Mouse (Mus musculus) MEL (cell line): ENCODE data around the gene Tcl1. TPM values are rescaled to one million over a fixed set of nuclear protein-coding genes. Genes with fewer than 3 reads are reported as not detected.

Source experiments
- DNase-seq: peaks from one replicate; pipeline ENCODE4 v3.0.0; 2011; ENCODE audit warnings: low read depth, low spot score
- H3K27ac ChIP-seq: 2 replicates; pipeline ENCODE4 v1.5.1; 2012; ENCODE audit warnings: low read depth, mild to moderate bottlenecking, control low read depth, low read length, moderate library complexity; ENCODE audit not compliant: control insufficient read depth
- H3K27me3 ChIP-seq, 2 experiments: fragments of 150-350 bp in 1 of 2; sonication (generic) in 1 of 2; 2 replicates each; pipeline ENCODE4 v1.6.1; 2012; ENCODE audit warnings: low read length in 2 of 2, mild to moderate bottlenecking in 2 of 2, improper control_type of control experiment in 1 of 2, moderate library complexity in 1 of 2; ENCODE audit not compliant: insufficient read depth in 2 of 2, control insufficient read depth in 1 of 2
- H3K36me3 ChIP-seq, 2 experiments: 2 replicates each; pipeline ENCODE4 v1.6.1; 2012 to 2014; ENCODE audit warnings: low read length in 2 of 2, improper control_type of control experiment in 1 of 2, inconsistent platforms in 1 of 2, mild to moderate bottlenecking in 1 of 2; ENCODE audit not compliant: insufficient read depth in 2 of 2, control insufficient read depth in 1 of 2
- H3K4me1 ChIP-seq, 2 experiments: fragments of 150-350 bp in 1 of 2; sonication (generic) in 1 of 2; 2 replicates each; pipeline ENCODE4 v1.6.1; 2012; ENCODE audit warnings: low read length in 2 of 2, improper control_type of control experiment in 1 of 2, mild to moderate bottlenecking in 1 of 2; ENCODE audit not compliant: insufficient read depth in 2 of 2, control insufficient read depth in 1 of 2
- H3K4me3 ChIP-seq, 2 experiments: fragments of 150-350 bp in 1 of 2; sonication (generic) in 1 of 2; 2 replicates each; pipeline ENCODE4 v1.5.1; 2012; ENCODE audit warnings: low read depth in 2 of 2, low read length in 2 of 2, mild to moderate bottlenecking in 2 of 2, moderate library complexity in 2 of 2, control low read depth in 1 of 2, improper control_type of control experiment in 1 of 2; ENCODE audit not compliant: control insufficient read depth in 1 of 2, insufficient read depth in 1 of 2
- H3K79me2 ChIP-seq: 2 replicates; pipeline ENCODE4 v1.6.1; 2012; ENCODE audit warnings: mild to moderate bottlenecking, low read length, moderate library complexity; ENCODE audit not compliant: control insufficient read depth, poor library complexity, insufficient read depth
- H3K9ac ChIP-seq: 2 replicates; pipeline ENCODE4 v1.6.1; 2012; ENCODE audit warnings: low read depth, mild to moderate bottlenecking, control low read depth, low read length, moderate library complexity; ENCODE audit not compliant: control insufficient read depth, poor library complexity, severe bottlenecking
- H3K9me3 ChIP-seq: fragments of 150-350 bp; sonication (generic); replicated peaks from 2 replicates; pipeline ENCODE4 v1.6.1; 2012; ENCODE audit warnings: mild to moderate bottlenecking, low read length, improper control_type of control experiment, moderate library complexity; ENCODE audit not compliant: insufficient read depth
- E2F4 ChIP-seq: IDR thresholded peaks from 2 replicates; pipeline ENCODE4 v1.6.1; 2011; ENCODE audit warnings: low read depth, low read length, improper control_type of control experiment, borderline replicate concordance
- EP300 ChIP-seq, 2 experiments: IDR thresholded peaks; 2 replicates each; pipeline ENCODE4 v1.6.1; 2011; ENCODE audit warnings: improper control_type of control experiment in 2 of 2, low read length in 2 of 2, low read depth in 1 of 2, mild to moderate bottlenecking in 1 of 2
- ETS1 ChIP-seq: IDR thresholded peaks from 2 replicates; pipeline ENCODE4 v1.6.1; 2012; ENCODE audit warnings: low read depth, mild to moderate bottlenecking, inconsistent platforms, low read length, improper control_type of control experiment, moderate library complexity
- GABPA ChIP-seq: IDR thresholded peaks from 2 replicates; pipeline ENCODE4 v1.6.1; 2012; ENCODE audit warnings: low read depth, mild to moderate bottlenecking, inconsistent platforms, low read length, improper control_type of control experiment, moderate library complexity
- GATA1 ChIP-seq: IDR thresholded peaks from 2 replicates; pipeline ENCODE4 v1.6.1; 2011; ENCODE audit warnings: low read depth, low read length, improper control_type of control experiment
- HCFC1 ChIP-seq: IDR thresholded peaks from 2 replicates; pipeline ENCODE4 v1.6.1; 2012; ENCODE audit warnings: low read depth, mild to moderate bottlenecking, inconsistent platforms, low read length, improper control_type of control experiment, moderate library complexity
- JUND ChIP-seq: IDR thresholded peaks from 2 replicates; pipeline ENCODE4 v1.6.1; 2011; ENCODE audit warnings: low read depth, mild to moderate bottlenecking, improper control_type of control experiment, low read length
- KAT2A ChIP-seq: conservative IDR thresholded peaks from 2 replicates; pipeline ENCODE4 v1.6.1; 2012; ENCODE audit warnings: low read depth, low read length, improper control_type of control experiment, inconsistent platforms
- MAFK ChIP-seq: IDR thresholded peaks from 2 replicates; pipeline ENCODE4 v1.6.1; 2011; ENCODE audit warnings: low read depth, mild to moderate bottlenecking, low read length, improper control_type of control experiment, borderline replicate concordance
- MAX ChIP-seq: IDR thresholded peaks from 2 replicates; pipeline ENCODE4 v1.6.1; 2011; ENCODE audit warnings: low read length, improper control_type of control experiment
- MAZ ChIP-seq: IDR thresholded peaks from 2 replicates; pipeline ENCODE4 v1.6.1; 2012; ENCODE audit warnings: low read depth, mild to moderate bottlenecking, inconsistent platforms, low read length, improper control_type of control experiment
- MEF2A ChIP-seq: IDR thresholded peaks from 2 replicates; pipeline ENCODE4 v1.6.1; 2014; ENCODE audit warnings: low read depth, mild to moderate bottlenecking, inconsistent platforms, low read length, improper control_type of control experiment; ENCODE audit not compliant: poor library complexity, insufficient replicate concordance, severe bottlenecking; ENCODE audit errors: extremely low read depth
- MXI1 ChIP-seq: IDR thresholded peaks from 2 replicates; pipeline ENCODE4 v1.6.1; 2011; ENCODE audit warnings: mild to moderate bottlenecking, low read depth, low read length, improper control_type of control experiment
- MYC ChIP-seq: IDR thresholded peaks from 2 replicates; pipeline ENCODE4 v1.6.1; 2011; ENCODE audit warnings: low read depth, mild to moderate bottlenecking, low read length, improper control_type of control experiment, moderate library complexity
- NELFE ChIP-seq: IDR thresholded peaks from 2 replicates; pipeline ENCODE4 v1.6.1; 2011; ENCODE audit warnings: low read depth, low read length, improper control_type of control experiment
- NRF1 ChIP-seq: IDR thresholded peaks from 2 replicates; pipeline ENCODE4 v1.6.1; 2014; ENCODE audit warnings: low read depth, mild to moderate bottlenecking, inconsistent platforms, low read length, improper control_type of control experiment, moderate library complexity; ENCODE audit not compliant: poor library complexity, insufficient read depth, severe bottlenecking
- POLR2AphosphoS2 ChIP-seq: IDR thresholded peaks from 2 replicates; pipeline ENCODE4 v1.6.1; 2011; ENCODE audit warnings: low read length, improper control_type of control experiment
- RAD21 ChIP-seq: IDR thresholded peaks from 2 replicates; pipeline ENCODE4 v1.6.1; 2011; ENCODE audit warnings: mild to moderate bottlenecking, low read depth, low read length, improper control_type of control experiment
- RCOR1 ChIP-seq: IDR thresholded peaks from 2 replicates; pipeline ENCODE4 v1.6.1; 2012; ENCODE audit warnings: low read depth, mild to moderate bottlenecking, inconsistent platforms, low read length, improper control_type of control experiment
- SIN3A ChIP-seq: IDR thresholded peaks from 2 replicates; pipeline ENCODE4 v1.6.1; 2012; ENCODE audit warnings: low read length, improper control_type of control experiment, inconsistent platforms
- SMC3 ChIP-seq: IDR thresholded peaks from 2 replicates; pipeline ENCODE4 v1.6.1; 2011; ENCODE audit warnings: low read depth, low read length, improper control_type of control experiment
- TAL1 ChIP-seq: IDR thresholded peaks from 2 replicates; pipeline ENCODE4 v1.6.1; 2012; ENCODE audit warnings: mild to moderate bottlenecking, inconsistent platforms, low read length, moderate library complexity, mixed read lengths
- TBP ChIP-seq: IDR thresholded peaks from 2 replicates; pipeline ENCODE4 v1.8.0; 2011; ENCODE audit warnings: low read depth, low read length, improper control_type of control experiment
- TCF12 ChIP-seq: IDR thresholded peaks from 2 replicates; pipeline ENCODE4 v1.6.1; 2014; ENCODE audit warnings: low read depth, mild to moderate bottlenecking, inconsistent platforms, low read length, improper control_type of control experiment, moderate library complexity
- UBTF ChIP-seq: IDR thresholded peaks from 2 replicates; pipeline ENCODE4 v1.6.1; 2012; ENCODE audit warnings: low read depth, mild to moderate bottlenecking, inconsistent platforms, low read length, improper control_type of control experiment, moderate library complexity, borderline replicate concordance; ENCODE audit not compliant: insufficient read depth
- polyA plus RNA-seq, 2 experiments: library from polyadenylated mRNA; stranded (reverse) in 1 of 2; unstranded in 1 of 2; fragments of >175 nt in 1 of 2; fragments of >200 nt in 1 of 2; gene quantifications; 2 replicates each; pipeline versions ENCODE4 v1.2.1 to v1.2.4; 2012; ENCODE audit warnings: low replicate concordance in 2 of 2, low read depth in 1 of 2; ENCODE audit not compliant: insufficient read length in 2 of 2, insufficient read depth in 1 of 2, missing spikeins in 1 of 2
- total RNA-seq: library from RNA; depleted of rRNA; stranded (reverse); fragments of 300-350 nt; gene quantifications from 2 replicates; pipeline ENCODE4 v1.2.3, GENCODE M21; 2012; rRNA removed

Tcl1 gene
- total RNA-seq (not detected in 2 replicates), polyA plus RNA-seq (not detected)

GRCm38 (mm10) chr12:105222601-105223319, at the start of gene Tcl1:
Gene Tcl1 (minus strand): TSS chr12:105222793.
- Histone ChIP-seq H3K4me3 (no peak within 1 kb of the TSS), H3K27ac (no peak within 1 kb of the TSS)
- no peak for TF ChIP-seq SIN3A
- no peak for TF ChIP-seq MEF2A
- no peak for TF ChIP-seq MAZ
- no peak for TF ChIP-seq TCF12
- no peak for TF ChIP-seq POLR2AphosphoS2
- no peak for TF ChIP-seq GABPA
- TF ChIP-seq KAT2A, result no peak
- TF ChIP-seq RAD21, result no peak
- no peak for TF ChIP-seq MYC
- no peak for TF ChIP-seq MXI1
- no peak for TF ChIP-seq NELFE
- TF ChIP-seq EP300 (IDR thresholded peaks at IDR 0.05; ENCODE audit: low read depth in 1 of 2, low read length in 2 of 2), result no peak
- TF ChIP-seq E2F4, result no peak
- TF ChIP-seq GATA1, result no peak
- no peak for TF ChIP-seq SMC3
- TF ChIP-seq RCOR1, result no peak
- no peak for TF ChIP-seq TAL1
- TF ChIP-seq NRF1, result no peak
- TF ChIP-seq, all 39 proteins: peak for 0
- Histone ChIP-seq H3K9me3 (no peaks in the 10 kb centered on the region), H3K9ac (no peak within 1 kb of the TSS), H3K4me1 (no peaks in the 10 kb centered on the region), H3K27me3 (no peaks in the 10 kb centered on the region), H3K79me2 (no peaks in the 10 kb centered on the region), H3K36me3 (no peaks in the 10 kb centered on the region)
- DNase-seq, result no peak

GRCm38 (mm10) chr12:105271016-105271965, 48.7 kb upstream of the Tcl1 start:
- Histone ChIP-seq H3K27ac (no peak overlapping the region), H3K4me1 (no peaks in the 10 kb centered on the region), H3K36me3 (no peaks in the 10 kb centered on the region), H3K9ac (no peak overlapping the region), H3K4me3 (no peak overlapping the region), H3K27me3 (no peaks in the 10 kb centered on the region), H3K79me2 (no peaks in the 10 kb centered on the region), H3K9me3 (no peaks in the 10 kb centered on the region)
- no peak for TF ChIP-seq JUND
- TF ChIP-seq HCFC1, result no peak
- no peak for TF ChIP-seq GATA1
- no peak for TF ChIP-seq ETS1
- no peak for TF ChIP-seq GABPA
- TF ChIP-seq TCF12, result no peak
- no peak for TF ChIP-seq MYC
- no peak for TF ChIP-seq MAZ
- TF ChIP-seq SIN3A, result no peak
- TF ChIP-seq MAFK, result no peak
- TF ChIP-seq E2F4, result no peak
- no peak for TF ChIP-seq TBP
- no peak for TF ChIP-seq MAX
- no peak for TF ChIP-seq UBTF
- DNase-seq, result no peak
